Mouse (Mus musculus): ENCODE data around the gene Fam241a. TPM values are rescaled to one million over a fixed set of nuclear protein-coding genes. Genes with fewer than 3 reads are reported as not detected.

The Fam241a gene
- polyA plus RNA-seq, 1 experiment: not detected

GRCm38 (mm10) chr3:127849922-127850321 is 46.2 kb downstream of the Fam241a start:
- Histone ChIP-seq H3K4me3 (ENCODE audit: insufficient read depth, low read depth, low read length) (no peak overlapping the region), H3K4me1 (ENCODE audit: control insufficient read depth, insufficient read depth, low read length) (no peaks in the 10 kb centered on the region), H3K27ac (ENCODE audit: insufficient read depth, low read depth, low read length) (no peak overlapping the region)
- 83% methylated on average over 5 of the region's 5 CpGs for WGBS
- TF ChIP-seq CTCF (IDR thresholded peaks at IDR 0.05; ENCODE audit: insufficient read depth, low read depth, low read length) (no peak), POLR2A (IDR thresholded peaks at IDR 0.05; ENCODE audit: insufficient read depth, low read depth, low read length) (no peak)

GRCm38 (mm10) chr3:127848088-127848808 is 47.9 kb downstream of the Fam241a start:
- Histone ChIP-seq H3K27ac (ENCODE audit: insufficient read depth, low read depth, low read length) (no peak overlapping the region), H3K4me1 (ENCODE audit: control insufficient read depth, insufficient read depth, low read length) (no peaks in the 10 kb centered on the region), H3K4me3 (ENCODE audit: insufficient read depth, low read depth, low read length) (no peak overlapping the region)
- TF ChIP-seq POLR2A (IDR thresholded peaks at IDR 0.05; ENCODE audit: insufficient read depth, low read depth, low read length) (no peak), CTCF (IDR thresholded peaks at IDR 0.05; ENCODE audit: insufficient read depth, low read depth, low read length) (no peak)
- WGBS: 62% methylated on average over 11 of the region's 11 CpGs

GRCm38 (mm10) chr3:127843941-127844327 is 52.2 kb downstream of the Fam241a start:
- Histone ChIP-seq H3K4me1 (ENCODE audit: control insufficient read depth, insufficient read depth, low read length) (no peaks in the 10 kb centered on the region), H3K27ac (ENCODE audit: insufficient read depth, low read depth, low read length) (no peak overlapping the region), H3K4me3 (ENCODE audit: insufficient read depth, low read depth, low read length) (no peak overlapping the region)
- TF ChIP-seq CTCF (IDR thresholded peaks at IDR 0.05; ENCODE audit: insufficient read depth, low read depth, low read length): no peak
- TF ChIP-seq POLR2A (IDR thresholded peaks at IDR 0.05; ENCODE audit: insufficient read depth, low read depth, low read length): no peak
- 88% methylated on average over 5 of the region's 5 CpGs for WGBS

GRCm38 (mm10) chr3:127843324-127843940 is 52.7 kb downstream of the Fam241a start:
- Histone ChIP-seq H3K4me3 (ENCODE audit: insufficient read depth, low read depth, low read length) (no peak overlapping the region), H3K27ac (ENCODE audit: insufficient read depth, low read depth, low read length) (no peak overlapping the region), H3K4me1 (ENCODE audit: control insufficient read depth, insufficient read depth, low read length) (no peaks in the 10 kb centered on the region)
- TF ChIP-seq POLR2A (IDR thresholded peaks at IDR 0.05; ENCODE audit: insufficient read depth, low read depth, low read length) (no peak), CTCF (IDR thresholded peaks at IDR 0.05; ENCODE audit: insufficient read depth, low read depth, low read length) (no peak)
- 96% methylated on average over 2 of the region's 2 CpGs for WGBS

GRCm38 (mm10) chr3:127841926-127842325 is 54.2 kb downstream of the Fam241a start:
- 12% methylated on average over 8 of the region's 8 CpGs for WGBS
- Histone ChIP-seq H3K4me1 (ENCODE audit: control insufficient read depth, insufficient read depth, low read length) (no peaks in the 10 kb centered on the region), H3K4me3 (ENCODE audit: insufficient read depth, low read depth, low read length) (no peak overlapping the region), H3K27ac (ENCODE audit: insufficient read depth, low read depth, low read length) (no peak overlapping the region)
- TF ChIP-seq POLR2A (IDR thresholded peaks at IDR 0.05; ENCODE audit: insufficient read depth, low read depth, low read length) (no peak), CTCF (IDR thresholded peaks at IDR 0.05; ENCODE audit: insufficient read depth, low read depth, low read length) (no peak)

- Histone ChIP-seq H3K4me1 (ENCODE audit: control insufficient read depth, insufficient read depth, low read length) (peaks cover 2% of the 10 kb centered on the region; the same call in 1 of the 2 replicates), H3K27ac (ENCODE audit: insufficient read depth, low read depth, low read length) (peak overlapping the region; percentile 84), H3K4me3 (ENCODE audit: insufficient read depth, low read depth, low read length) (peak overlapping the region; percentile 90)
- 29% methylated on average over 8 of the region's 8 CpGs for WGBS
- TF ChIP-seq POLR2A (IDR thresholded peaks at IDR 0.05; ENCODE audit: insufficient read depth, low read depth, low read length): no peak
- no peak for TF ChIP-seq CTCF (IDR thresholded peaks at IDR 0.05; ENCODE audit: insufficient read depth, low read depth, low read length)
Observed at GRCm38 (mm10) chr3:127837972-127838644, 58.0 kb downstream of the Fam241a start.

GRCm38 (mm10) chr3:127837154-127837865 is 58.8 kb downstream of the Fam241a start, which contains the start of gene Ap1ar:
Ap1ar (minus strand) TSS chr3:127837523.
- peak; percentile 97 for TF ChIP-seq POLR2A (IDR thresholded peaks at IDR 0.05; ENCODE audit: insufficient read depth, low read depth, low read length)
- peak; percentile 20; the same call in 1 of the 2 replicates for TF ChIP-seq CTCF (IDR thresholded peaks at IDR 0.05; ENCODE audit: insufficient read depth, low read depth, low read length)
- H3K4me3 ChIP-seq (ENCODE audit: insufficient read depth, low read depth, low read length): peak within 1 kb of the TSS; percentile 90
- peak within 1 kb of the TSS; percentile 84 for H3K27ac ChIP-seq (ENCODE audit: insufficient read depth, low read depth, low read length)
- WGBS: under 1% methylated on average over 88 of the region's 89 CpGs
- H3K4me1 ChIP-seq (ENCODE audit: control insufficient read depth, insufficient read depth, low read length): peaks cover 2% of the 10 kb centered on the region; the same call in 1 of the 2 replicates

GRCm38 (mm10) chr3:127836798-127837153 is 59.3 kb downstream of the Fam241a start:
- TF ChIP-seq POLR2A (IDR thresholded peaks at IDR 0.05; ENCODE audit: insufficient read depth, low read depth, low read length) (no peak), CTCF (IDR thresholded peaks at IDR 0.05; ENCODE audit: insufficient read depth, low read depth, low read length) (no peak)
- WGBS: 1% methylated on average over 17 of the region's 17 CpGs
- peak overlapping the region; percentile 90 for H3K4me3 ChIP-seq (ENCODE audit: insufficient read depth, low read depth, low read length)
- no peak overlapping the region for H3K27ac ChIP-seq (ENCODE audit: insufficient read depth, low read depth, low read length)
- H3K4me1 ChIP-seq (ENCODE audit: control insufficient read depth, insufficient read depth, low read length): peaks cover 2% of the 10 kb centered on the region; the same call in 1 of the 2 replicates

Data from olfactory bulb, adult 2 months (tissue).